Mouse (Mus musculus) CD8-positive naive resting alpha-beta T cell, adult 57 days (primary cell): ENCODE data around the gene Tmem190. TPM values are rescaled to one million over a fixed set of nuclear protein-coding genes. Genes with fewer than 3 reads are reported as not detected.

Source experiments
- total RNA-seq: library from RNA; stranded (reverse); gene quantifications from one replicate; pipeline ENCODE4 v1.2.4, GENCODE M21; 2023

Tmem190 gene
- total RNA-seq, result not detected

GRCm38 (mm10) chr7:4782759-4783158 lies at the start of gene Tmem190, which contains the start of gene Il11:
Tmem190 (plus strand) TSS chr7:4782937.
Il11 (minus strand) TSS chr7:4782859.

GRCm38 (mm10) chr7:4739544-4740275 lies 43.0 kb upstream of the Tmem190 start, which contains the start of gene Kmt5c:
Kmt5c (plus strand) TSS chr7:4740115.

GRCm38 (mm10) chr7:4752821-4753570 lies 29.7 kb upstream of the Tmem190 start, which contains the start of gene Cox6b2:
Cox6b2 (minus strand) TSS chr7:4753094.

GRCm38 (mm10) chr7:4771202-4771601 lies 11.5 kb upstream of the Tmem190 start, which contains the start of gene Fam71e2:
Fam71e2 (minus strand) TSS chr7:4771302.

GRCm38 (mm10) chr7:4789436-4789935 lies 6.7 kb downstream of the Tmem190 start, which contains the start of gene Tmem238:
Tmem238 (minus strand) TSS chr7:4789656.

GRCm38 (mm10) chr7:4792278-4793212 lies 9.8 kb downstream of the Tmem190 start, which contains the start of gene Rpl28:
Rpl28 (plus strand) TSS chr7:4792874.

GRCm38 (mm10) chr7:4812303-4813104 lies 29.8 kb downstream of the Tmem190 start, which contains the start of gene Ube2s:
Ube2s (minus strand) TSS chr7:4812590.

Other genes starting within 250 kb of the Tmem190 start
- 0.28 TPM for gene Syt5, start 235.4 kb upstream of the Tmem190 start, total RNA-seq
- not detected for gene Ptprh, start 178.9 kb upstream of the Tmem190 start, total RNA-seq
- 68.5 TPM for gene Tmem86b, start 151.5 kb upstream of the Tmem190 start, total RNA-seq
- 272 TPM for gene Ppp6r1, start 123.9 kb upstream of the Tmem190 start, total RNA-seq
- gene Hspbp1, start 97.9 kb upstream of the Tmem190 start, total RNA-seq, result 65.9 TPM
- gene Brsk1, start 92.3 kb upstream of the Tmem190 start, total RNA-seq, result not detected
- gene Tmem150b, start 57.7 kb upstream of the Tmem190 start, total RNA-seq, result 0.40 TPM
- 62.8 TPM for gene Kmt5c, start 42.8 kb upstream of the Tmem190 start, total RNA-seq
- 4.5 TPM for gene Cox6b2, start 29.8 kb upstream of the Tmem190 start, total RNA-seq
- not detected for gene Fam71e2, start 11.6 kb upstream of the Tmem190 start, total RNA-seq
- gene Il11, start 78 bp upstream of the Tmem190 start, total RNA-seq, result not detected
- gene Tmem238, start 6.7 kb downstream of the Tmem190 start, total RNA-seq, result 1.4 TPM
- gene Rpl28, start 9.9 kb downstream of the Tmem190 start, total RNA-seq, result 2,425 TPM
- gene Ube2s, start 29.7 kb downstream of the Tmem190 start, total RNA-seq, result 155 TPM
- 0.12 TPM for gene Shisa7, start 61.8 kb downstream of the Tmem190 start, total RNA-seq
- 3.4 TPM for gene Isoc2b, start 87.3 kb downstream of the Tmem190 start, total RNA-seq
- 10.2 TPM for gene Isoc2a, start 94.2 kb downstream of the Tmem190 start, total RNA-seq
- not detected for gene Gm36210, start 123.6 kb downstream of the Tmem190 start, total RNA-seq
- gene Zfp628, start 132.3 kb downstream of the Tmem190 start, total RNA-seq, result 36.5 TPM
- 16.7 TPM for gene Nat14, start 139.1 kb downstream of the Tmem190 start, total RNA-seq
- 0.64 TPM for gene Ssc5d, start 142.8 kb downstream of the Tmem190 start, total RNA-seq
- not detected for gene Sbk2, start 181.5 kb downstream of the Tmem190 start, total RNA-seq
- gene Sbk3, start 188.2 kb downstream of the Tmem190 start, total RNA-seq, result not detected
- 29.8 TPM for gene Zfp579, start 213.2 kb downstream of the Tmem190 start, total RNA-seq
- gene Zfp524, start 231.5 kb downstream of the Tmem190 start, total RNA-seq, result 9.5 TPM
- gene Fiz1, start 231.8 kb downstream of the Tmem190 start, total RNA-seq, result 51.1 TPM
- not detected for gene Gm44973, start 232.6 kb downstream of the Tmem190 start, total RNA-seq
- 53.7 TPM for gene Zfp865, start 237.4 kb downstream of the Tmem190 start, total RNA-seq
- not detected for gene Ccdc106, start 237.6 kb downstream of the Tmem190 start, total RNA-seq